Mouse (Mus musculus) stomach, embryonic 14.5 days (tissue): ENCODE results near the gene T2. TPM values are rescaled to one million over a fixed set of nuclear protein-coding genes. Genes with fewer than 3 reads are reported as not detected.

Source experiments
- ATAC-seq: fragments of 200-750 bp; cut with Nextera tagmentation; 2 replicates; pipeline ENCODE4 v1.8.0; 2017; ENCODE audit warnings: low read depth, moderate TSS enrichment; ENCODE audit not compliant: insufficient number of reproducible peaks, insufficient read depth, low FRiP score
- H3K27ac ChIP-seq: fragments of 300-500 bp; sonication (generic); 2 replicates; pipeline ENCODE4 v1.5.1; 2014; ENCODE audit warnings: mild to moderate bottlenecking, low read length, moderate library complexity, mixed read lengths
- H3K27me3 ChIP-seq: fragments of 300-500 bp; sonication (generic); 2 replicates; pipeline ENCODE4 v1.6.1; 2014; ENCODE audit warnings: low read length, control low read depth, mixed read lengths; ENCODE audit not compliant: control insufficient read depth, insufficient read depth
- H3K36me3 ChIP-seq: fragments of 300-500 bp; sonication (generic); 2 replicates; pipeline ENCODE4 v1.6.1; 2014; ENCODE audit warnings: mild to moderate bottlenecking, control low read depth, low read length, moderate library complexity, mixed read lengths; ENCODE audit not compliant: control insufficient read depth, insufficient read depth
- H3K4me1 ChIP-seq: fragments of 300-500 bp; sonication (generic); 2 replicates; pipeline ENCODE4 v1.6.1; 2014; ENCODE audit warnings: low read length, control low read depth, mixed read lengths; ENCODE audit not compliant: control insufficient read depth, insufficient read depth
- H3K4me2 ChIP-seq: fragments of 300-500 bp; sonication (generic); replicated peaks from 2 replicates; pipeline ENCODE4 v1.6.1; 2014; ENCODE audit warnings: low read depth, low read length, control low read depth
- H3K4me3 ChIP-seq: fragments of 300-500 bp; sonication (generic); 2 replicates; pipeline ENCODE4 v1.5.1; 2014; ENCODE audit warnings: low read depth, low read length, control low read depth
- H3K9ac ChIP-seq: fragments of 300-500 bp; sonication (generic); replicated peaks from 2 replicates; pipeline ENCODE4 v1.6.1; 2014; ENCODE audit warnings: low read depth, mild to moderate bottlenecking, control low read depth, low read length, moderate library complexity, mixed read lengths
- H3K9me3 ChIP-seq: fragments of 300-500 bp; sonication (generic); 2 replicates; pipeline ENCODE4 v1.6.1; 2016; ENCODE audit warnings: low read depth, low read length, control low read depth; ENCODE audit not compliant: control insufficient read depth
- WGBS: fragments of 180-500 bp; shearing (Covaris S2); extraction: QIAGEN DNeasy Blood & Tissue Kit; methylation state at CpG from one replicate; pipeline ENCODE4 v1.1.7; 2014; 5-methylcytosine and 5-hydroxymethylcytosine counted together
- polyA plus RNA-seq: library from polyadenylated mRNA; unstranded; fragments of >200 nt; fragmentation: Nextera tagmentation; extraction: Ambion mirVana; gene quantifications from 2 replicates; pipeline ENCODE4 v1.2.1, GENCODE M21; 2014

T2 gene
- polyA plus RNA-seq, 1 experiment from 2014 or later = 0.88 TPM

GRCm38 (mm10) chr17:8371834-8372233 lies 16.0 kb downstream of the T2 start:
- Histone ChIP-seq H3K36me3 (no peaks in the 10 kb centered on the region), H3K27ac (peak overlapping the region; percentile 69), H3K4me2 (peak overlapping the region; percentile 49), H3K4me1 (peaks cover 11% of the 10 kb centered on the region; the same call in 1 of the 2 replicates), H3K9ac (0 out of 2 replicates have a peak overlapping the region, but pooled peaks have one; percentile 0), H3K27me3 (no peaks in the 10 kb centered on the region), H3K4me3 (peak overlapping the region; percentile 13), H3K9me3 (no peaks in the 10 kb centered on the region)
- ATAC-seq = peak; percentile 84
- 0% methylated on average over 7 of the region's 7 CpGs for WGBS

GRCm38 (mm10) chr17:8372286-8373046 lies 16.7 kb downstream of the T2 start:
- Histone ChIP-seq H3K4me3 (peak overlapping the region; percentile 13), H3K4me1 (peaks cover 8% of the 10 kb centered on the region; the same call in 1 of the 2 replicates), H3K36me3 (no peaks in the 10 kb centered on the region), H3K27me3 (no peaks in the 10 kb centered on the region), H3K4me2 (peak overlapping the region; percentile 49), H3K9me3 (no peaks in the 10 kb centered on the region), H3K9ac (no peak overlapping the region), H3K27ac (peak overlapping the region; percentile 69)
- ATAC-seq = no peak; the same call in 1 of the 2 replicates
- 3% methylated on average over 18 of the region's 18 CpGs for WGBS

- Histone ChIP-seq H3K9me3 (no peaks in the 10 kb centered on the region), H3K27me3 (no peaks in the 10 kb centered on the region), H3K4me1 (no peaks in the 10 kb centered on the region), H3K9ac (no peak overlapping the region), H3K27ac (no peak overlapping the region), H3K4me3 (no peak overlapping the region), H3K36me3 (no peaks in the 10 kb centered on the region), H3K4me2 (no peak overlapping the region)
- WGBS = 58% methylated on average over 5 of the region's 5 CpGs
- no peak for ATAC-seq
These were observed 21.5 kb downstream of the T2 start for GRCm38 (mm10) chr17:8377298-8377697.

- Histone ChIP-seq H3K4me3 (no peak overlapping the region), H3K4me2 (no peak overlapping the region), H3K27ac (no peak overlapping the region), H3K27me3 (peaks cover 26% of the 10 kb centered on the region), H3K9me3 (no peaks in the 10 kb centered on the region), H3K4me1 (no peaks in the 10 kb centered on the region), H3K9ac (no peak overlapping the region), H3K36me3 (no peaks in the 10 kb centered on the region)
- no peak for ATAC-seq
- 89% methylated on average over 2 of the region's 2 CpGs for WGBS
These were observed 29.6 kb downstream of the T2 start for GRCm38 (mm10) chr17:8385441-8385840.

GRCm38 (mm10) chr17:8388463-8388862 lies 32.7 kb downstream of the T2 start:
- no peak overlapping the region for H3K27ac ChIP-seq
- no peak for ATAC-seq
- WGBS = under 1% methylated on average over 13 of the region's 13 CpGs
- no peaks in the 10 kb centered on the region for H3K36me3 ChIP-seq
- H3K4me3 ChIP-seq = no peak overlapping the region
- no peaks in the 10 kb centered on the region for H3K9me3 ChIP-seq
- no peak overlapping the region for H3K9ac ChIP-seq
- peaks cover 27% of the 10 kb centered on the region for H3K27me3 ChIP-seq
- H3K4me1 ChIP-seq = no peaks in the 10 kb centered on the region
- H3K4me2 ChIP-seq = no peak overlapping the region

GRCm38 (mm10) chr17:8388990-8389789 lies 33.4 kb downstream of the T2 start:
- WGBS = 2% methylated on average over 28 of the region's 28 CpGs
- ATAC-seq = no peak
- H3K4me1 ChIP-seq = no peaks in the 10 kb centered on the region
- H3K27ac ChIP-seq = no peak overlapping the region
- H3K9ac ChIP-seq = no peak overlapping the region
- H3K9me3 ChIP-seq = no peaks in the 10 kb centered on the region
- peaks cover 27% of the 10 kb centered on the region for H3K27me3 ChIP-seq
- no peak overlapping the region; the same call in 1 of the 2 replicates for H3K4me2 ChIP-seq
- no peaks in the 10 kb centered on the region for H3K36me3 ChIP-seq
- H3K4me3 ChIP-seq = no peak overlapping the region; the same call in 1 of the 2 replicates

GRCm38 (mm10) chr17:8389790-8390095 lies 34.0 kb downstream of the T2 start:
- no peak overlapping the region for H3K4me2 ChIP-seq
- H3K9me3 ChIP-seq = no peaks in the 10 kb centered on the region
- H3K36me3 ChIP-seq = no peaks in the 10 kb centered on the region
- no peak overlapping the region for H3K4me3 ChIP-seq
- peaks cover 27% of the 10 kb centered on the region for H3K27me3 ChIP-seq
- H3K27ac ChIP-seq = no peak overlapping the region
- H3K4me1 ChIP-seq = no peaks in the 10 kb centered on the region
- H3K9ac ChIP-seq = no peak overlapping the region
- no peak for ATAC-seq
- 4% methylated on average over 10 of the region's 10 CpGs for WGBS

- Histone ChIP-seq H3K9me3 (no peaks in the 10 kb centered on the region), H3K4me3 (no peak overlapping the region), H3K36me3 (no peaks in the 10 kb centered on the region), H3K9ac (no peak overlapping the region), H3K27ac (no peak overlapping the region), H3K4me2 (no peak overlapping the region), H3K27me3 (peaks cover 27% of the 10 kb centered on the region), H3K4me1 (no peaks in the 10 kb centered on the region)
- no peak for ATAC-seq
- 70% methylated on average over 4 of the region's 4 CpGs for WGBS
These were observed 34.7 kb downstream of the T2 start for GRCm38 (mm10) chr17:8390487-8390886.
